Comparison of ENCODE assay signal across 15 mouse cellular contexts in genomic region chr8:87671209-87671970, GRCm38 (mm10).
DNase-seq lines count a peak whose midpoint lies in the region; ATAC-seq and TF ChIP-seq lines count a peak whose summit lies in the region.
"Had no signal": no experiment of that assay in that cellular context is flagged by ENCODE, and none has a peak within 500 bp of the region (broad histone marks: within the 10 kb centered on the region; RNA-seq: fewer than 3 reads in every experiment).

No protein-coding gene starts in this region.

- peak; percentile 67 for DNase-seq in brain, embryonic 14.5 days (ENCODE audit: low read depth)
- peak; percentile 75 to 89 for DNase-seq in cerebellum, adult 2 months
- DNase-seq in hindbrain, embryonic 14.5 days (ENCODE audit: low spot score), result no peak
- no peak for DNase-seq in thymus, adult 2 months
- DNase-seq in adrenal gland, adult 2 months, result no peak
- DNase-seq: embryo, embryonic 11 days; heart, adult 11 months; lung, postnatal 10 days; right cerebral cortex, postnatal 4 days; thymus, adult 18-20 months had no signal

- H3K9me3 ChIP-seq in megakaryocyte, embryonic 14.5 days, result no peaks in the 10 kb centered on the region
- no peaks in the 10 kb centered on the region for H3K9me3 ChIP-seq in hindbrain, embryonic 14.5 days (ENCODE audit: control insufficient read depth, low read length)
- H3K9me3 ChIP-seq: midbrain, embryonic 10.5 days had no signal

- TF ChIP-seq POLR2A in brain, embryonic 14.5 days (IDR thresholded peaks at IDR 0.05; ENCODE audit: borderline replicate concordance, extremely low read depth, insufficient read depth, insufficient read length, poor library complexity, severe bottlenecking), result no peak
- TF ChIP-seq POLR2A in cerebellum, adult 2 months (IDR thresholded peaks at IDR 0.05; ENCODE audit: borderline replicate concordance, insufficient read depth, low read length), result no peak
- no peak for TF ChIP-seq POLR2A in thymus, adult 2 months (IDR thresholded peaks at IDR 0.05; ENCODE audit: control insufficient read depth, extremely low read depth, insufficient read depth, low read length, poor library complexity)

- H3K4me3 ChIP-seq in megakaryocyte, embryonic 14.5 days (replicated peaks), result peak overlapping the region; percentile 2
- no peak overlapping the region for H3K4me3 ChIP-seq in cerebellum, adult 2 months (replicated peaks; ENCODE audit: insufficient read depth, low read depth, low read length)
- no peak overlapping the region for H3K4me3 ChIP-seq in hindbrain, embryonic 14.5 days (replicated peaks; ENCODE audit: low read length)
- H3K4me3 ChIP-seq in thymus, adult 2 months (ENCODE audit: control insufficient read depth, insufficient read depth, low read length), result no peak overlapping the region
- H3K4me3 ChIP-seq: midbrain, embryonic 10.5 days had no signal

- no peak for ATAC-seq in megakaryocyte, adult 5-6 weeks (ENCODE audit: poor library complexity, severe bottlenecking)
- ATAC-seq in hindbrain, embryonic 14.5 days (ENCODE audit: low FRiP score), result no peak

- H3K4me1 ChIP-seq in megakaryocyte, embryonic 14.5 days, result peaks cover 68% of the 10 kb centered on the region
- H3K4me1 ChIP-seq in cerebellum, adult 2 months (ENCODE audit: control insufficient read depth, insufficient read depth, low read length), result peaks cover 61% of the 10 kb centered on the region
- H3K4me1 ChIP-seq in hindbrain, embryonic 14.5 days (replicated peaks; ENCODE audit: control insufficient read depth, insufficient read depth, low read length), result peaks cover 49% of the 10 kb centered on the region
- H3K4me1 ChIP-seq in thymus, adult 2 months (replicated peaks; ENCODE audit: control insufficient read depth, insufficient read depth, low read length), result no peaks in the 10 kb centered on the region

- peak overlapping the region; percentile 45; the same call in 1 of the 2 replicates for H3K27ac ChIP-seq in cerebellum, adult 2 months (ENCODE audit: insufficient read depth, low read length)
- H3K27ac ChIP-seq in hindbrain, embryonic 14.5 days, result peak overlapping the region; percentile 43; the same call in 1 of the 2 replicates
- no peak overlapping the region for H3K27ac ChIP-seq in thymus, adult 2 months (ENCODE audit: control insufficient read depth, insufficient read depth, low read length)
- H3K27ac ChIP-seq: liver, embryonic 14.5 days had no signal

- H3K4me2 ChIP-seq in hindbrain, embryonic 14.5 days (replicated peaks), result no peak overlapping the region

- H3K36me3 ChIP-seq in megakaryocyte, embryonic 14.5 days (replicated peaks; ENCODE audit: low read length), result no peaks in the 10 kb centered on the region
- no peaks in the 10 kb centered on the region for H3K36me3 ChIP-seq in hindbrain, embryonic 14.5 days (replicated peaks; ENCODE audit: control insufficient read depth, insufficient read depth)
- no peaks in the 10 kb centered on the region for H3K36me3 ChIP-seq in thymus, adult 2 months (ENCODE audit: control insufficient read depth, insufficient read depth, low read length)

- WGBS in cerebellum, adult 2 months, result 23% methylated on average over 13 of the region's 13 CpGs
- 76% methylated on average over 13 of the region's 13 CpGs for WGBS in hindbrain, embryonic 14.5 days
- 91% methylated on average over 13 of the region's 13 CpGs for WGBS in thymus, adult 2 months

- TF ChIP-seq CTCF in brain, embryonic 14.5 days (IDR thresholded peaks at IDR 0.05; ENCODE audit: borderline replicate concordance, extremely low read depth, insufficient read depth, insufficient read length), result no peak
- TF ChIP-seq CTCF in cerebellum, adult 2 months (IDR thresholded peaks at IDR 0.05; ENCODE audit: borderline replicate concordance, insufficient read depth, low read depth, low read length), result no peak
- TF ChIP-seq CTCF in thymus, adult 2 months (IDR thresholded peaks at IDR 0.05; ENCODE audit: borderline replicate concordance, control insufficient read depth, extremely low read depth, insufficient read depth, low read length, poor library complexity), result no peak

- no peak overlapping the region for H3K9ac ChIP-seq in hindbrain, embryonic 14.5 days
- H3K9ac ChIP-seq: liver, embryonic 14.5 days had no signal

- H3K27me3 ChIP-seq in megakaryocyte, embryonic 14.5 days (replicated peaks), result peaks cover 4% of the 10 kb centered on the region
- H3K27me3 ChIP-seq in cerebellum, adult 2 months (ENCODE audit: control insufficient read depth, insufficient read depth, low read length), result no peaks in the 10 kb centered on the region
- no peaks in the 10 kb centered on the region for H3K27me3 ChIP-seq in hindbrain, embryonic 14.5 days (ENCODE audit: control insufficient read depth, insufficient read depth, low read length)
- no peaks in the 10 kb centered on the region for H3K27me3 ChIP-seq in thymus, adult 2 months (ENCODE audit: control insufficient read depth, insufficient read depth, low read length)
- H3K27me3 ChIP-seq: CH12.LX had no signal

Comparison
In these comparisons a context has a peak if more than half of its experiments do, and no peak if none do; other contexts are left out.
1. DNase-seq: peak in brain, embryonic 14.5 days (single experiment) and cerebellum, adult 2 months (2 of 2); none in hindbrain, embryonic 14.5 days (single experiment), thymus, adult 2 months (single experiment) and adrenal gland, adult 2 months (single experiment).